Mouse (Mus musculus) adrenal gland, adult 10 weeks (tissue): ENCODE results near the gene Tro. TPM values are rescaled to one million over a fixed set of nuclear protein-coding genes. Genes with fewer than 3 reads are reported as not detected.

Experiments
- polyA plus RNA-seq: library from polyadenylated mRNA; stranded (reverse); fragments of 350-450 nt; fragmentation: Illumina TruSeq; extraction: RNeasy Lipid Tissue Mini Kit (QIAGEN cat#74804); gene quantifications from one replicate; pipeline ENCODE4 v1.2.3, GENCODE M21; 2014; ENCODE audit warnings: low read depth, low replicate concordance

Gene Tro
- polyA plus RNA-seq, result 13.6 TPM

GRCm38 (mm10) chrX:150656908-150657796, at the start of gene Tro:
Tro (minus strand) TSS chrX:150657583.

Other genes with a start within 250 kb of the Tro start
- 64.6 TPM for gene Tmem29, start 198.4 kb downstream of the Tro start, polyA plus RNA-seq
- 3.5 TPM for gene Alas2, start 110.2 kb downstream of the Tro start, polyA plus RNA-seq
- 10.2 TPM for gene Pfkfb1, start 69.4 kb downstream of the Tro start, polyA plus RNA-seq
- 7.2 TPM for gene Apex2, start 67.7 kb downstream of the Tro start, polyA plus RNA-seq
- gene Maged2, start 156.8 kb upstream of the Tro start, polyA plus RNA-seq, result 59.5 TPM